Mouse (Mus musculus): ENCODE measurements around the gene Dock6.

- TF ChIP-seq POLR2A (IDR thresholded peaks at IDR 0.05; ENCODE audit: control insufficient read depth, low read depth, low read length) = no peak
- TF ChIP-seq CTCF (IDR thresholded peaks at IDR 0.05; ENCODE audit: control insufficient read depth, insufficient read depth, insufficient replicate concordance, low read depth, low read length) = no peak
Observed at GRCm38 (mm10) chr9:21796259-21796658, 56.2 kb downstream of the Dock6 start.
